Mouse (Mus musculus) bone marrow macrophage, adult 2 months (primary cell): ENCODE data around the gene Ptprf. TPM values are rescaled to one million over a fixed set of nuclear protein-coding genes. Genes with fewer than 3 reads are reported as not detected.
A peak's percentile ranks its signal among the peaks of the same experiment; 100 is the strongest.

Experiments
- H3K27ac ChIP-seq: 2 replicates; pipeline ENCODE4 v1.5.1; 2012; ENCODE audit warnings: low read depth, low read length; ENCODE audit not compliant: insufficient read depth
- H3K4me1 ChIP-seq: 2 replicates; pipeline ENCODE4 v1.6.1; 2012; ENCODE audit warnings: low read length; ENCODE audit not compliant: control insufficient read depth, insufficient read depth
- H3K4me3 ChIP-seq: 2 replicates; pipeline ENCODE4 v1.5.1; 2012; ENCODE audit warnings: mild to moderate bottlenecking, low read length, moderate library complexity; ENCODE audit not compliant: insufficient read depth
- CTCF ChIP-seq: IDR thresholded peaks from 2 replicates; pipeline ENCODE4 v1.5.1; 2012; ENCODE audit warnings: low read depth, mild to moderate bottlenecking, low read length, moderate library complexity
- POLR2A ChIP-seq: IDR thresholded peaks from 2 replicates; pipeline ENCODE4 v1.6.1; 2012; ENCODE audit warnings: mild to moderate bottlenecking, low read depth, low read length, borderline replicate concordance
- polyA plus RNA-seq: library from polyadenylated mRNA; stranded (reverse); fragments of >200 nt; gene quantifications from 2 replicates; pipeline ENCODE4 v1.2.4, GENCODE M21; 2012; ENCODE audit not compliant: missing spikeins, insufficient read depth, insufficient read length

Ptprf gene
- 0.25 TPM in 1 of 2 replicates, not detected in the other for polyA plus RNA-seq

DNA sequence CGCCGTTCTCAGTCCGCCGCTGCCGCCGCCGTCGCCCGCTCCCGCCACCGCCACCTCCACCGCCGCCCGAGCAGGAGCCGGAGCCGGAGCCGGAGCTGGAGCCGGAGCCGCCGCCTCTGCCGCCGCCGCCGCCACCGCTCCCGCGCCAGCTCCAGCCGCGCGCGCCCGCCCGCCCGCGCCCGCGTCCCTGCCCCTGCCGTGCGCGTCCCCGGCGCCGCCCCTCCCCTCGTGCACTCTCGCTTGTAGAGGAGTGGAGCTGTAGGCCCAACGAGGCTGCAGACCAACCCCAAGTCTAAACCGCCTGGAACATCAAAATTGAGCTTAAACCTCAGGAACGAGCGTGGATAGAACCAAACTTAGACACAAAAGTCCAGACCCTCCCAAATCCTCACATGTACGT is at the start of gene Ptprf:
Gene Ptprf, minus strand, starts transcription at position 175 of the 400 bp plus-strand sequence.
- TF ChIP-seq POLR2A, result no peak
- no peak for TF ChIP-seq CTCF
- H3K27ac ChIP-seq, result no peak within 1 kb of the TSS
- peak within 1 kb of the TSS; percentile 13; the same call in 1 of the 2 replicates for H3K4me3 ChIP-seq
- peaks cover 10% of the 10 kb centered on the region for H3K4me1 ChIP-seq

DNA sequence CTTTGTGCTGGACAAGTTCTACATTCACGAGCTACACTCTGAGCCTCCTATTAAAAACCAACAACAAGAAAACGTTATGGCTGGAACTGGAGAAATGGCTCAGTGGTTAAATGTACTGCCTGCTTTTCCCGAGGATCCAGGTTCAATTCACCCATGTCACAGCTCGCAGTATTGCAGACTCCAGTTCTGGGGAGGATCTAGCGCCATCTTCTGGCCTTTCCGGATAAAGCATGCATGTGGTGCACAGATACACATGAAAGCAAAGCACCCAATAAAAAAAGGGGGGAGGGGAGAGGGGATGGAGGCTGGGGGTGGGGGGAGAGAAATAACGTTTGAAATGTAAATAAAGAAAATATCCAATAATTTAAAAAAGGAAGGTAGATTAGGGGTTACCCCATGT is 45.5 kb upstream of the Ptprf start:
- no peaks in the 10 kb centered on the region for H3K4me1 ChIP-seq
- no peak overlapping the region for H3K4me3 ChIP-seq
- TF ChIP-seq POLR2A (no peak), CTCF (peak; percentile 41; the same call in 1 of the 2 replicates)
- H3K27ac ChIP-seq, result no peak overlapping the region

DNA sequence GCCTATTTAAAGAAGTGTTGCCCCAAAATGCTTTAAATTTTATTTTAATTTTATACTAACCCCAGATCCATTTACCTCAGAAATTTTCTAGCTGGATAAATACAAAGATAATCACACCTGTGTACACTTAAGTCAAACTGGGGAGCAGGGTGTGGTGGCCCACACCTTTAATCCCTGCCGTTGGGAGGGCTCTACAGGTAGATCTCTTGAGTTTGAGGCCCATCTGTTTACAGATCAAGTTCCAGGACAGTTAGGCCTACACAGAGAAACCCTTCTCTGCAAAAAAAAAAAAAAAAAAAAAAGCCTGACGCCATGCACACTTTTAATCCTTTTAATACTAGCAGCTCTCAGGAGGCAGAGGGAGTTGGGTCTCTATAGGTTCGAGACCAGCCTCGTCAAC is 44.8 kb upstream of the Ptprf start:
- Histone ChIP-seq H3K4me1 (no peaks in the 10 kb centered on the region), H3K27ac (no peak overlapping the region), H3K4me3 (no peak overlapping the region)
- no peak for TF ChIP-seq POLR2A
- TF ChIP-seq CTCF, result no peak

GRCm38 (mm10) chr4:118331777-118332176 is 40.6 kb upstream of the Ptprf start:
- no peaks in the 10 kb centered on the region for H3K4me1 ChIP-seq
- TF ChIP-seq POLR2A, result no peak
- no peak for TF ChIP-seq CTCF

GRCm38 (mm10) chr4:118326476-118326875 is 35.3 kb upstream of the Ptprf start:
- Histone ChIP-seq H3K4me3 (no peak overlapping the region), H3K27ac (no peak overlapping the region), H3K4me1 (no peaks in the 10 kb centered on the region)
- TF ChIP-seq CTCF (no peak), POLR2A (no peak)

More at GRCm38 (mm10) chr4:118331777-118332176, 40.6 kb upstream of the Ptprf start:
- no peak overlapping the region for H3K4me3 ChIP-seq
- no peak overlapping the region for H3K27ac ChIP-seq

GRCm38 (mm10) chr4:118320636-118321035 is 29.4 kb upstream of the Ptprf start:
- TF ChIP-seq POLR2A, result no peak
- no peak for TF ChIP-seq CTCF

DNA sequence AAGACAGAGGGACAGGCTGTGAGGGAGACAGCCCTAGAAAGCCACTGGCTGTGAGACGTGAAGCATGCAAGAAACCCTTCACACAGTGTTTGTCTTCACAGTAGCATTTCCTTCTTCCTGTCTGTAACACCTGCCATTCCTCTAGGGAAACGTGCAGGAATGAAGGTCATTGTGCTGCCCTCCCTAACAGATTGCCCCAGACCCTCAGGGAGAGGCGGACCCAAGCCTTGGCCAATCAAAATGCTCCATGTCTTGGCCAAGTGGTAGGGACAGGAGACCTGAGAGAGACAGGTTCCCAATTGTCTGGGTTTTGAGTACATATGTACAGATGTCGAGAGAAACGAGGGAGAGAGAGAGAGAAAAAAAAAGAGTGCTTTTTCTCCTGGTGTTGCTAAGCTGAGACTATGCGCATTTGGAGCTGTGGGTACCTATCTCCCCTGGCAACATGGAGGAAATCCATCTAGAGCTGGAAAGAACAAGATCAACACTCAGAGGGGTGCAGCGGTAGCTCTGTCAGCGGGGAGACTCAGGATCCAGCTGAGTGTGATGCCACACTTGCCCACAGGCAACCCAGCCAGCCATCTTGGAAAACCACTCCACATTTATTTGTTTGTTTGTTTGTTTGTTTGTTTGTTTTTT is 28.6 kb upstream of the Ptprf start:
- TF ChIP-seq CTCF, result no peak
- Histone ChIP-seq H3K27ac (no peak overlapping the region), H3K4me3 (no peak overlapping the region), H3K4me1 (no peaks in the 10 kb centered on the region)

More at GRCm38 (mm10) chr4:118320636-118321035, 29.4 kb upstream of the Ptprf start:
- Histone ChIP-seq H3K4me3 (no peak overlapping the region), H3K4me1 (no peaks in the 10 kb centered on the region), H3K27ac (no peak overlapping the region)

DNA sequence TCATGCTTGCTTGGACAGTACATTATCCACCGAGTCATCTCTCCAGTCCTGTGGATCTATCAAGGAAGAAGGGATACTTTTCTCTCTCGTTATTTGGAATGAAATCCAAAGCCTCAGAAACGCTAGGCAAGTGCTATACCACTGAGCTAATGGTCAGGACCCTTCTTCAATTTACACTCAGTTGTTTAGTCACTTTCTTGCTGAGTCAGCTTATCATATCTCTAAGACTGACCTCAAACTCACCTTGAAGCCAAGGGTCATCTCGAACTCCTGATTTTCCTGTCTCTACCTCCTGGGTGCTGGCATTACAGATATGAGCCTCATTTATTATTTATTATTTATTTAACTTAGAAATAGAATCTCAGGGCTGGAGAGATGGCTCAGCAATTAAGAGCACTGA is 25.5 kb upstream of the Ptprf start:
- Histone ChIP-seq H3K27ac (no peak overlapping the region), H3K4me1 (no peaks in the 10 kb centered on the region), H3K4me3 (no peak overlapping the region)
- no peak for TF ChIP-seq POLR2A
- no peak for TF ChIP-seq CTCF

GRCm38 (mm10) chr4:118315286-118315685 is 24.1 kb upstream of the Ptprf start:
- H3K4me3 ChIP-seq, result no peak overlapping the region
- H3K27ac ChIP-seq, result no peak overlapping the region
- no peaks in the 10 kb centered on the region for H3K4me1 ChIP-seq
- TF ChIP-seq CTCF (no peak), POLR2A (no peak)

DNA sequence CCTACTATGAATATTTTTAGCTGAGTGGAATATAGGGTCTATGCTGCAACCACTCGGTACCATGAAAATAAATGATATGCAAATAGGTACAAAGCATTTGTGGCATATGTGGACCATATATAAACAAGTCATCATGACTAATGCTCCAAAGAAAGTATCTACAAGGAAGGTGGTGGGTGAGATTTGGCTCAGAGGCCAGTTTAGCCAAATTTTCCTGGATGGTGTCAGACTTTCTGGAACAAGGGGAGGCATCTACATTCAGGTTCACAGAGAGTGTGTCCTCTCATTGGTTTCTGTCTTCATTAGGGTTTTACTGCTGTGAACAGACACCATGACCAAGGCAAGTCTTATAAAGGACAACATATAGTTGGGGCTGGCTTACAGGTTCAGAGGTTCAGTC is 19.3 kb upstream of the Ptprf start:
- TF ChIP-seq CTCF (no peak), POLR2A (no peak)
- Histone ChIP-seq H3K4me1 (no peaks in the 10 kb centered on the region), H3K27ac (no peak overlapping the region), H3K4me3 (no peak overlapping the region)
